Mouse (Mus musculus) G1E (cell line): ENCODE measurements around the gene Trpc5os.

Experiments
- CTCF ChIP-seq: IDR thresholded peaks from 2 replicates; pipeline ENCODE4 v1.5.1; 2012; ENCODE audit warnings: low read depth, low read length, inconsistent platforms, mixed read lengths
- GATA1 ChIP-seq: IDR thresholded peaks from 2 replicates; pipeline ENCODE4 v1.6.1; 2012; ENCODE audit warnings: borderline replicate concordance, low read length, inconsistent platforms, mixed read lengths
- GATA2 ChIP-seq: IDR thresholded peaks from 2 replicates; pipeline ENCODE4 v1.6.1; 2012; ENCODE audit warnings: low read depth, low read length, inconsistent platforms, borderline replicate concordance
- POLR2AphosphoS5 ChIP-seq: IDR thresholded peaks from 2 replicates; pipeline ENCODE4 v1.6.1; 2012; ENCODE audit warnings: low read depth, low read length, inconsistent platforms; ENCODE audit not compliant: insufficient replicate concordance
- TAL1 ChIP-seq: conservative IDR thresholded peaks from 2 replicates; pipeline ENCODE4 v1.6.1; 2012; ENCODE audit warnings: low read depth, low read length, inconsistent platforms, mixed read lengths

GRCm38 (mm10) chrX:144491394-144491793, 35.0 kb downstream of the Trpc5os start:
- TF ChIP-seq GATA1 = no peak
- no peak for TF ChIP-seq CTCF
- TF ChIP-seq TAL1 = no peak
- no peak for TF ChIP-seq POLR2AphosphoS5
- no peak for TF ChIP-seq GATA2
